Mouse (Mus musculus) kidney, adult 2 months (tissue): ENCODE measurements at regions not wholly inside any gene's neighbourhood (a gene's known extent, or its start where the extent isn't known, plus 50 kb on each side); places are given as distances from the start of the nearest gene placed in this dataset.

ENCODE experiments used
- DNase-seq: peaks from one replicate; pipeline ENCODE4 v3.0.0; 2021
- H3K27ac ChIP-seq: fragments of 200-500 bp; 2 replicates; pipeline ENCODE4 v1.5.1; 2012; ENCODE audit warnings: low read depth, low read length, control low read depth, inconsistent platforms; ENCODE audit not compliant: insufficient read depth
- H3K27me3 ChIP-seq: fragments of 200-500 bp; replicated peaks from 2 replicates; pipeline ENCODE4 v1.6.1; 2012; ENCODE audit warnings: mild to moderate bottlenecking, moderate library complexity, low read length, inconsistent platforms; ENCODE audit not compliant: control insufficient read depth, insufficient read depth
- H3K36me3 ChIP-seq: fragments of 200-500 bp; 2 replicates; pipeline ENCODE4 v1.6.1; 2012; ENCODE audit warnings: mild to moderate bottlenecking, moderate library complexity, low read length, inconsistent platforms; ENCODE audit not compliant: control insufficient read depth, insufficient read depth
- H3K4me1 ChIP-seq: fragments of 200-500 bp; 2 replicates; pipeline ENCODE4 v1.6.1; 2011; ENCODE audit warnings: low read length; ENCODE audit not compliant: control insufficient read depth, insufficient read depth
- H3K4me3 ChIP-seq: fragments of 200-500 bp; 2 replicates; pipeline ENCODE4 v1.5.1; 2011; ENCODE audit warnings: mild to moderate bottlenecking, low read depth, low read length, control low read depth; ENCODE audit not compliant: insufficient read depth
- CTCF ChIP-seq: fragments of 200-500 bp; conservative IDR thresholded peaks from 2 replicates; pipeline ENCODE4 v1.5.1; 2011; ENCODE audit warnings: low read depth, mild to moderate bottlenecking, control low read depth, low read length, moderate library complexity, mixed read lengths; ENCODE audit not compliant: insufficient read depth, insufficient read length
- POLR2A ChIP-seq: fragments of 200-500 bp; IDR thresholded peaks from one replicate; pipeline ENCODE4 v1.6.1; 2011; ENCODE audit warnings: low read depth, low read length, control low read depth
- WGBS: fragments of 180-500 bp; shearing (Covaris S2); methylation state at CpG from one replicate; pipeline ENCODE4 v1.1.7; 2018; 5-methylcytosine and 5-hydroxymethylcytosine counted together

DNA sequence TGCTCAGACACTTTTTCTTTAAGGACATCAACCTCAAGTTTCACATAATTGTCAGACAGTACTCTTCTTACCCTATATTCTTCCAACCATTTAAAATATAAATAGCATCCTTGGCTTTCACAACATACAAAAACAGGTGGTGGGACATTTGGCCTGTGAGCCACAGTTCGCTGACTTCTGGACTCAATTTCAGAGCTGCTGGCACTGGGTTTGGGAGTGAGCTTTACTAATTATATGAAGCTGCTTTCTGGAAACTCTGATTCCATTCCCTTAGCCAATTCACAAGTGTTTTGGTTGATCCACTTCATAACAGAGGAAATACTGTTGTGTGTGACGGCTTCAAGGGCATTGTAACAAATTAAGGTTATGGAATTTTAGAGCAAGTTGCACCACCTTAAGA, 285.9 kb upstream of the Smarca2 start:
- no peak for TF ChIP-seq POLR2A
- TF ChIP-seq CTCF = no peak
- Histone ChIP-seq H3K27ac (no peak overlapping the region), H3K4me1 (no peaks in the 10 kb centered on the region), H3K4me3 (no peak overlapping the region), H3K27me3 (no peaks in the 10 kb centered on the region), H3K36me3 (no peaks in the 10 kb centered on the region)
- no peak for DNase-seq
- WGBS = 71% methylated on average over 2 of the region's 2 CpGs

DNA sequence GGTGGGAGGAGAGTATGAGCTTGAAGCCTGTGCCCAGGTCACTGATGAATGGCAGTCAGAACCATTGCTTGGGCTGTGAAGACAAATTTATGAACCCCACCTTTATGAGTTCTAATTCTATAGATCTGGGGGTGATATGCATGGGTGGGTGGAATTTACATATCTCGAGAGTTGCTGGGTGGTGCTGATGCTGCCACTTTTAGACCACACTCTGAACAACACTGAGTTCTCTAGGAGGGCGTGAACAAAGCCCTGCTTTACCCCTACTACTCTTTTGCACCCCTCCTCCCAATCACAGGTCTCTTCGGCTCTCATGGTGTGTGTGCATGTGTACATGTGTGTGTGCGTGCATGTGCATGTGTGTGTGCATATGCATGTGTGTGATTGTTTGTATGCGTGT, 281.2 kb upstream of the Smarca2 start:
- no peak overlapping the region for H3K27ac ChIP-seq
- no peaks in the 10 kb centered on the region for H3K36me3 ChIP-seq
- 83% methylated on average over 5 of the region's 5 CpGs for WGBS
- H3K4me1 ChIP-seq = no peaks in the 10 kb centered on the region
- no peak for DNase-seq
- TF ChIP-seq CTCF (no peak), POLR2A (no peak)
- no peaks in the 10 kb centered on the region for H3K27me3 ChIP-seq
- H3K4me3 ChIP-seq = no peak overlapping the region

- H3K27me3 ChIP-seq = no peaks in the 10 kb centered on the region
- no peak overlapping the region for H3K4me3 ChIP-seq
- no peak for TF ChIP-seq POLR2A
- TF ChIP-seq CTCF = no peak
- no peak overlapping the region for H3K27ac ChIP-seq
- DNase-seq = no peak
- H3K4me1 ChIP-seq = no peaks in the 10 kb centered on the region
- no peaks in the 10 kb centered on the region for H3K36me3 ChIP-seq
- WGBS = 79% methylated on average over 4 of the region's 4 CpGs
Observed at GRCm38 (mm10) chr19:26339120-26339519, 265.7 kb upstream of the Smarca2 start.

GRCm38 (mm10) chr19:26340155-26340554, 264.7 kb upstream of the Smarca2 start:
- no peak for TF ChIP-seq CTCF
- no peak for TF ChIP-seq POLR2A
- WGBS = 58% methylated on average over 3 of the region's 3 CpGs
- no peak overlapping the region for H3K27ac ChIP-seq
- no peak for DNase-seq
- no peaks in the 10 kb centered on the region for H3K36me3 ChIP-seq
- no peaks in the 10 kb centered on the region for H3K27me3 ChIP-seq
- no peaks in the 10 kb centered on the region for H3K4me1 ChIP-seq
- H3K4me3 ChIP-seq = no peak overlapping the region

- H3K36me3 ChIP-seq = no peaks in the 10 kb centered on the region
- no peak for DNase-seq
Observed at GRCm38 (mm10) chr19:26355054-26355453, 249.8 kb upstream of the Smarca2 start.

DNA sequence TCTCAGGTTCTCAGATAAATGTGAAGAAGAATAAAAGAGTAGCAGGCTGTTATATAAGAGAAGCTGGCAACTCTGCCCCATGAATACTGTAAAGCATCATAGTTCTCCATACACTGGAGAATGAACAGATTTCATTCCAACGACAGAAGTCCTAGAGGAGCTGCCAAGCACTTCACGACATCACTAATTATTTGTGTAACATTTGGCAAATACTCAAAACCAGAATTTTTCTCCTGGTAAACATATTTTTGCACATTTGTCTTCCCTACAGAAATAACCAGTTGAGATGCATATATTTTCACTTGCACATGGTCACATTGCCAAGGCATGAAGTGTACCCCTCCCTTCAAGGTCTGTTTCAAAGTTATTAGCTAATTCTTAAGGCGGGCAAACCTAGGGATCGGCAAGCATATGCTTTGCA, 220.9 kb upstream of the Smarca2 start:
- 81% methylated on average over 4 of the region's 4 CpGs for WGBS
- Histone ChIP-seq H3K4me1 (no peaks in the 10 kb centered on the region), H3K36me3 (no peaks in the 10 kb centered on the region), H3K27me3 (no peaks in the 10 kb centered on the region), H3K4me3 (no peak overlapping the region), H3K27ac (no peak overlapping the region)
- DNase-seq = no peak
- TF ChIP-seq POLR2A (no peak), CTCF (no peak)

More at GRCm38 (mm10) chr19:26355054-26355453, 249.8 kb upstream of the Smarca2 start:
- TF ChIP-seq POLR2A = no peak
- no peak for TF ChIP-seq CTCF
- H3K4me3 ChIP-seq = no peak overlapping the region
- no peak overlapping the region for H3K27ac ChIP-seq
- 83% methylated on average over 7 of the region's 7 CpGs for WGBS
- no peaks in the 10 kb centered on the region for H3K27me3 ChIP-seq
- no peaks in the 10 kb centered on the region for H3K4me1 ChIP-seq

GRCm38 (mm10) chr19:26386075-26386474, 218.8 kb upstream of the Smarca2 start:
- H3K27me3 ChIP-seq = no peaks in the 10 kb centered on the region
- H3K4me3 ChIP-seq = no peak overlapping the region
- H3K36me3 ChIP-seq = no peaks in the 10 kb centered on the region
- no peak for TF ChIP-seq POLR2A
- TF ChIP-seq CTCF = no peak
- DNase-seq = no peak
- H3K4me1 ChIP-seq = no peaks in the 10 kb centered on the region
- H3K27ac ChIP-seq = no peak overlapping the region

DNA sequence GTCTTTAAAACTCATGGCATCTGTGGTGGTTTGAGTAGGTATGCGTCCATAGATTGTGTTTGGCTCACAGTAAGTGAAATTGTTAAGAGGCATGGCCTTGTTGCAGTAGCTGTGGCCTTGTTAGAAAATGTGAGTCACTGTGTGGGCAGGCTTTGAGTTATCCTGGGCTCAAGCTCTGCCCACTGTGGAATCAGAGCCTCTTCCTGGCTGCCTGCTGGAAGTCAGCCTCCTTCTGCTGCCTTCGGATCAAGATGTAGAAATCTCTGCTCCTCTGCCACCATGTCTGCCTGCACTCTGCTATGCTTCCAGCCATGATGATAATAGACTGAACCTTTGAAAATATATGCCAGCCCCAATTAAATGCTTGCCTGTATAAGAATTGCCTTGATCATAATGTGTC, 192.2 kb upstream of the Smarca2 start:
- no peak overlapping the region for H3K27ac ChIP-seq

More for the DNA sequence above, 192.2 kb upstream of the Smarca2 start:
- H3K27me3 ChIP-seq = no peaks in the 10 kb centered on the region
- no peaks in the 10 kb centered on the region for H3K4me1 ChIP-seq
- no peak for DNase-seq
- TF ChIP-seq POLR2A (no peak), CTCF (no peak)
- no peaks in the 10 kb centered on the region for H3K36me3 ChIP-seq
- WGBS = 83% methylated on average over 2 of the region's 2 CpGs
- H3K4me3 ChIP-seq = no peak overlapping the region
